Mouse (Mus musculus) liver, embryonic 15.5 days (tissue): Measurements from ENCODE around the gene Muc16. TPM values are rescaled to one million over a fixed set of nuclear protein-coding genes. Genes with fewer than 3 reads are reported as not detected.

Source experiments
- ATAC-seq: fragments of 200-750 bp; cut with Nextera tagmentation; 2 replicates; pipeline ENCODE4 v1.8.0; 2017; ENCODE audit warnings: moderate number of reproducible peaks, mild to moderate bottlenecking, moderate library complexity; ENCODE audit not compliant: insufficient read depth
- H3K27ac ChIP-seq: fragments of 300-500 bp; sonication (generic); replicated peaks from 2 replicates; pipeline ENCODE4 v1.5.1; 2015; ENCODE audit warnings: mild to moderate bottlenecking, inconsistent platforms
- H3K27me3 ChIP-seq: fragments of 300-500 bp; sonication (generic); 2 replicates; pipeline ENCODE4 v1.6.1; 2015; ENCODE audit warnings: mild to moderate bottlenecking, inconsistent platforms
- H3K36me3 ChIP-seq: fragments of 300-500 bp; sonication (generic); replicated peaks from 2 replicates; pipeline ENCODE4 v1.6.1; 2015; ENCODE audit warnings: moderate library complexity, mild to moderate bottlenecking, inconsistent platforms
- H3K4me1 ChIP-seq: fragments of 300-500 bp; sonication (generic); replicated peaks from 2 replicates; pipeline ENCODE4 v1.6.1; 2015; ENCODE audit warnings: inconsistent platforms
- H3K4me2 ChIP-seq: fragments of 300-500 bp; sonication (generic); 2 replicates; pipeline ENCODE4 v1.6.1; 2015; ENCODE audit warnings: moderate library complexity, mild to moderate bottlenecking, inconsistent platforms
- H3K4me3 ChIP-seq: fragments of 300-500 bp; sonication (generic); replicated peaks from 2 replicates; pipeline ENCODE4 v1.5.1; 2015; ENCODE audit warnings: mild to moderate bottlenecking, inconsistent platforms
- H3K9ac ChIP-seq: fragments of 300-500 bp; sonication (generic); 2 replicates; pipeline ENCODE4 v1.6.1; 2015; ENCODE audit warnings: moderate library complexity, mild to moderate bottlenecking, inconsistent platforms
- H3K9me3 ChIP-seq: fragments of 300-500 bp; sonication (generic); replicated peaks from 2 replicates; pipeline ENCODE4 v1.6.1; 2016; ENCODE audit warnings: inconsistent platforms
- WGBS: fragments of 180-500 bp; shearing (Covaris S2); methylation state at CpG from one replicate; pipeline ENCODE4 v1.1.7; 2015; ENCODE audit warnings: mixed read lengths; ENCODE audit not compliant: insufficient replicate concordance; 5-methylcytosine and 5-hydroxymethylcytosine counted together
- polyA plus RNA-seq: library from polyadenylated mRNA; unstranded; fragments of >200 nt; fragmentation: Nextera tagmentation; extraction: Ambion mirVana; gene quantifications from 2 replicates; pipeline ENCODE4 v1.2.1, GENCODE M21; 2015

The Muc16 gene
- polyA plus RNA-seq = 0.23 and 0.28 TPM in 2 replicates

GRCm38 (mm10) chr9:18674480-18675154 is at the start of gene Muc16:
Gene Muc16 (minus strand): TSS chr9:18674530.
- H3K9me3 ChIP-seq = no peaks in the 10 kb centered on the region
- no peak within 1 kb of the TSS for H3K4me3 ChIP-seq
- WGBS = 60% methylated on average over 4 of the region's 4 CpGs
- H3K4me1 ChIP-seq = no peaks in the 10 kb centered on the region
- ATAC-seq = no peak
- no peaks in the 10 kb centered on the region for H3K27me3 ChIP-seq
- H3K4me2 ChIP-seq = no peak within 1 kb of the TSS
- no peaks in the 10 kb centered on the region for H3K36me3 ChIP-seq
- H3K9ac ChIP-seq = no peak within 1 kb of the TSS
- no peak within 1 kb of the TSS for H3K27ac ChIP-seq

- Histone ChIP-seq H3K27me3 (no peaks in the 10 kb centered on the region), H3K4me3 (no peak overlapping the region), H3K9me3 (no peaks in the 10 kb centered on the region), H3K9ac (no peak overlapping the region), H3K4me2 (no peak overlapping the region), H3K36me3 (no peaks in the 10 kb centered on the region), H3K27ac (no peak overlapping the region), H3K4me1 (no peaks in the 10 kb centered on the region)
- no peak for ATAC-seq
- WGBS = 46% methylated on average over 4 of the region's 4 CpGs
These were observed 48.4 kb upstream of the Muc16 start for GRCm38 (mm10) chr9:18722712-18723099.

GRCm38 (mm10) chr9:18721931-18722711 is 47.8 kb upstream of the Muc16 start:
- H3K9me3 ChIP-seq = no peaks in the 10 kb centered on the region
- no peaks in the 10 kb centered on the region for H3K4me1 ChIP-seq
- H3K9ac ChIP-seq = no peak overlapping the region
- no peaks in the 10 kb centered on the region for H3K36me3 ChIP-seq
- H3K4me3 ChIP-seq = no peak overlapping the region
- H3K27ac ChIP-seq = no peak overlapping the region
- no peak overlapping the region for H3K4me2 ChIP-seq
- no peak for ATAC-seq
- WGBS = 25% methylated on average over 6 of the region's 6 CpGs
- H3K27me3 ChIP-seq = no peaks in the 10 kb centered on the region

GRCm38 (mm10) chr9:18721011-18721410 is 46.7 kb upstream of the Muc16 start:
- no peak overlapping the region for H3K4me2 ChIP-seq
- no peak overlapping the region for H3K27ac ChIP-seq
- H3K4me1 ChIP-seq = no peaks in the 10 kb centered on the region
- 31% methylated on average over 2 of the region's 2 CpGs for WGBS
- no peak overlapping the region for H3K9ac ChIP-seq
- H3K4me3 ChIP-seq = no peak overlapping the region
- no peaks in the 10 kb centered on the region for H3K9me3 ChIP-seq
- no peak for ATAC-seq
- H3K27me3 ChIP-seq = no peaks in the 10 kb centered on the region
- H3K36me3 ChIP-seq = no peaks in the 10 kb centered on the region

- Histone ChIP-seq H3K9ac (no peak overlapping the region), H3K27me3 (no peaks in the 10 kb centered on the region), H3K36me3 (no peaks in the 10 kb centered on the region), H3K4me3 (no peak overlapping the region), H3K27ac (no peak overlapping the region), H3K4me1 (no peaks in the 10 kb centered on the region), H3K4me2 (no peak overlapping the region), H3K9me3 (no peaks in the 10 kb centered on the region)
- ATAC-seq = no peak
These were observed 31.3 kb upstream of the Muc16 start for GRCm38 (mm10) chr9:18705628-18706027.

GRCm38 (mm10) chr9:18598366-18598765 is 76.0 kb downstream of the Muc16 start:
- WGBS = 49% methylated on average over 2 of the region's 2 CpGs

GRCm38 (mm10) chr9:18508098-18508497 is 166.2 kb downstream of the Muc16 start:
- no peaks in the 10 kb centered on the region for H3K36me3 ChIP-seq
- H3K4me2 ChIP-seq = no peak overlapping the region
- H3K9ac ChIP-seq = no peak overlapping the region
- no peaks in the 10 kb centered on the region for H3K9me3 ChIP-seq
- 41% methylated on average over 2 of the region's 2 CpGs for WGBS
- no peaks in the 10 kb centered on the region for H3K27me3 ChIP-seq
- no peaks in the 10 kb centered on the region for H3K4me1 ChIP-seq
- H3K4me3 ChIP-seq = no peak overlapping the region
- H3K27ac ChIP-seq = no peak overlapping the region
- ATAC-seq = no peak

More at GRCm38 (mm10) chr9:18598366-18598765, 76.0 kb downstream of the Muc16 start:
- no peaks in the 10 kb centered on the region for H3K9me3 ChIP-seq
- H3K4me1 ChIP-seq = no peaks in the 10 kb centered on the region
- no peak overlapping the region for H3K4me3 ChIP-seq
- no peak for ATAC-seq
- H3K36me3 ChIP-seq = no peaks in the 10 kb centered on the region
- no peak overlapping the region for H3K4me2 ChIP-seq
- H3K27ac ChIP-seq = no peak overlapping the region
- H3K27me3 ChIP-seq = no peaks in the 10 kb centered on the region
- no peak overlapping the region for H3K9ac ChIP-seq

- Histone ChIP-seq H3K9me3 (no peaks in the 10 kb centered on the region), H3K4me1 (peaks cover 1% of the 10 kb centered on the region; the same call in 1 of the 2 replicates), H3K36me3 (no peaks in the 10 kb centered on the region), H3K27ac (no peak within 1 kb of the TSS), H3K27me3 (no peaks in the 10 kb centered on the region), H3K9ac (no peak within 1 kb of the TSS), H3K4me3 (no peak within 1 kb of the TSS), H3K4me2 (no peak within 1 kb of the TSS)
- WGBS = 62% methylated on average over 3 of the region's 3 CpGs
- no peak for ATAC-seq
These were observed 196.2 kb downstream of the Muc16 start, which contains the start of the genes Zfp558 and Mbd3l1 for GRCm38 (mm10) chr9:18478168-18478567. Gene Zfp558 (minus strand): TSS chr9:18478268. Gene Mbd3l1 (plus strand): TSS chr9:18478359.

- Histone ChIP-seq H3K4me1 (peaks cover 5% of the 10 kb centered on the region; the same call in 1 of the 2 replicates), H3K4me3 (peak overlapping the region; percentile 65), H3K4me2 (peak overlapping the region; percentile 73), H3K36me3 (no peaks in the 10 kb centered on the region), H3K9me3 (no peaks in the 10 kb centered on the region), H3K9ac (peak overlapping the region; percentile 41; the same call in 1 of the 2 replicates), H3K27me3 (no peaks in the 10 kb centered on the region), H3K27ac (peak overlapping the region; percentile 48; the same call in 1 of the 2 replicates)
- WGBS = 2% methylated on average over 39 of the region's 39 CpGs
- ATAC-seq = peak; percentile 87
These were observed 200.8 kb downstream of the Muc16 start for GRCm38 (mm10) chr9:18473324-18474128.

- Histone ChIP-seq H3K4me2 (no peak overlapping the region), H3K9me3 (no peaks in the 10 kb centered on the region), H3K9ac (no peak overlapping the region), H3K27me3 (no peaks in the 10 kb centered on the region), H3K4me3 (no peak overlapping the region), H3K27ac (no peak overlapping the region), H3K4me1 (peaks cover 2% of the 10 kb centered on the region; the same call in 1 of the 2 replicates), H3K36me3 (no peaks in the 10 kb centered on the region)
- ATAC-seq = no peak
- WGBS = 61% methylated on average over 3 of the region's 3 CpGs
These were observed 206.3 kb downstream of the Muc16 start for GRCm38 (mm10) chr9:18468005-18468404.

- Histone ChIP-seq H3K27me3 (no peaks in the 10 kb centered on the region), H3K4me2 (no peak overlapping the region), H3K36me3 (no peaks in the 10 kb centered on the region), H3K4me1 (no peaks in the 10 kb centered on the region), H3K27ac (no peak overlapping the region), H3K9ac (no peak overlapping the region), H3K4me3 (no peak overlapping the region), H3K9me3 (no peaks in the 10 kb centered on the region)
- ATAC-seq = no peak
- WGBS = 63% methylated on average over 3 of the region's 3 CpGs
These were observed 207.0 kb downstream of the Muc16 start for GRCm38 (mm10) chr9:18467350-18467749.
